Mouse (Mus musculus) C2C12 (cell line): ENCODE measurements around the gene Zbtb9.

ENCODE experiments used
- CEBPB ChIP-seq: IDR thresholded peaks from one replicate; pipeline ENCODE4 v1.6.1; 2011; ENCODE audit warnings: low read depth, mild to moderate bottlenecking, control low read depth, moderate library complexity
- CTCF ChIP-seq: IDR thresholded peaks from one replicate; pipeline ENCODE4 v1.5.1; 2011; ENCODE audit not compliant: control insufficient read depth, insufficient read depth, insufficient read length
- MAX ChIP-seq: IDR thresholded peaks from one replicate; pipeline ENCODE4 v1.6.1; 2011; ENCODE audit warnings: mild to moderate bottlenecking, control low read depth
- MYOG ChIP-seq: IDR thresholded peaks from one replicate; pipeline ENCODE4 v1.6.1; 2011; ENCODE audit not compliant: control insufficient read depth, insufficient read length; ENCODE audit errors: extremely low read depth
- USF1 ChIP-seq: IDR thresholded peaks from one replicate; pipeline ENCODE4 v1.6.1; 2011; ENCODE audit warnings: low read depth, mild to moderate bottlenecking, control low read depth, moderate library complexity

DNA sequence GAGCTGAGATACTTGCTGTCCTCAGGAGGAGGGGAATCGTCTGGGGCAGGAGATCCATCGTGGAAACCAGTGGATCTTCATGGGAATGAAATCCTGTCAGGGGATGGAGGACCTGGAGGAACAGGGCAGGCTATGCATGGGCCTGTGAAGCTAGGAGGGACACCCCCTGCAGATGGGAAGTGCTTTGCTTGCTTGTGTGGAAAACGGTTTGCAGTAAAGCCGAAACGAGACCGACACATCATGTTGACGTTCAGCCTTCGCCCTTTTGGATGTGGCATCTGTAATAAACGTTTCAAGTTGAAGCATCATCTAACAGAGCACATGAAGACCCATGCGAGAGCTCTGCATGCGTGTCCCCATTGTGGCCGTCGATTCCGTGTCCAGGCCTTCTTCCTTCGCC lies 1.6 kb downstream of the Zbtb9 start:
- TF ChIP-seq CTCF (no peak), CEBPB (no peak), MYOG (no peak), USF1 (no peak), MAX (no peak)
